Mouse (Mus musculus) lung, adult 2 months (tissue): ENCODE results near the gene 1700028J19Rik. TPM values are rescaled to one million over a fixed set of nuclear protein-coding genes. Genes with fewer than 3 reads are reported as not detected.
A peak's percentile ranks its signal among the peaks of the same experiment; 100 is the strongest.

Experiments
- DNase-seq: peaks from one replicate; pipeline ENCODE4 v3.0.0; 2022
- H3K4me1 ChIP-seq: fragments of 200-500 bp; 2 replicates; pipeline ENCODE4 v1.6.1; 2011; ENCODE audit warnings: low read length; ENCODE audit not compliant: control insufficient read depth, insufficient read depth
- H3K4me3 ChIP-seq: fragments of 200-500 bp; replicated peaks from 2 replicates; pipeline ENCODE3; 2011; ENCODE audit warnings: low read depth, mild to moderate bottlenecking, control low read depth, low read length; ENCODE audit errors: extremely low read depth
- CTCF ChIP-seq: fragments of 200-500 bp; IDR thresholded peaks from 2 replicates; pipeline ENCODE4 v1.5.1; 2011; ENCODE audit warnings: mild to moderate bottlenecking, low read length, control low read depth; ENCODE audit not compliant: insufficient read depth
- POLR2A ChIP-seq: fragments of 200-500 bp; IDR thresholded peaks from 2 replicates; pipeline ENCODE4 v1.6.1; 2011; ENCODE audit warnings: low read depth, mild to moderate bottlenecking, control low read depth, low read length, borderline replicate concordance; ENCODE audit errors: extremely low read depth
- WGBS: fragments of 180-500 bp; shearing (Covaris S2); methylation state at CpG from one replicate; pipeline ENCODE4 v1.1.7; 2018; 5-methylcytosine and 5-hydroxymethylcytosine counted together
- polyA plus RNA-seq: library from polyadenylated mRNA; depleted of rRNA; stranded (reverse); fragments of >200 nt; gene quantifications from 2 replicates; pipeline ENCODE4 v1.2.3, GENCODE M21; 2012

1700028J19Rik gene
- polyA plus RNA-seq, 1 experiment, result 1.1 TPM

DNA sequence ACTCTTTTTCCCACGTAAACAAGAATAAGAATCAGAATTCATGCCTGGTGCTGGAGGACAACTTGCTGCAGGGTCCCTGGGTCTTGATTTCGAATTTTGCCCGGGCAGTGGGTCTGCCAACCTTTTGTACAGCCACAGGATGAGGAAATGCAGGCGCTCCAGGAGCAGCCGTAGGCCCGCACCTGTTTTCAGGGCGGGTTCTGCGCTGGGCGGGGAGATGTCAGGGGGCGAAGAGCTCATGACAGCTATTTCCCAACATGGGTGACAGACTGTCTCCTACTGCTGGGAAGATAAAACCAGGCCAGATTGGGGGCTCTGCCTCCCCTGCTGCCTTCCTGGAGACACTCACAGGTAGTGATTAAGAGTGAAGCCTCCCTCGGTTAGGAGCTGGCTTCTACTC, 27.6 kb upstream of the 1700028J19Rik start:
- no peak overlapping the region for H3K4me3 ChIP-seq
- TF ChIP-seq CTCF, result no peak
- TF ChIP-seq POLR2A, result no peak
- WGBS, result 36% methylated on average over 11 of the region's 11 CpGs
- DNase-seq, result no peak
- H3K4me1 ChIP-seq, result no peaks in the 10 kb centered on the region

DNA sequence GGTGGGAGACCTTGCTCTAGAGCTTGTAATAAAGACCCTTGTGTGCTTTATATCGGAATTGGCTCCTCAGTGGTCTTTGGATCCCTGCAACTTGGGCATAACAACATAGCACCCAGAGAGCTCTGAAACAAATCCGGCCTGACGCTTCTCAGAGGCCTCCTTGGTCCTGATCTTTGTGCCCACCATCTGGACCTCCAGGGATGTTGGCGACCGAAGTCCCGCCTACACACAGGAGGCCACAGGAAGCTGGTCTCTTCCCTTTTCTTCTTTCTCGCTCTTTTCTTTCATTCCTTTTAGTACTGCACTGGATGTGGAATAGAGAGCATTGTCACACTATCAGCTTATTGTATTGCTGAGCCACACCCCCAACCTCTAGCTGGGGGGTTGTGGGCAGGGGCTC, 27.0 kb upstream of the 1700028J19Rik start:
- Histone ChIP-seq H3K4me3 (no peak overlapping the region), H3K4me1 (no peaks in the 10 kb centered on the region)
- no peak for DNase-seq
- WGBS, result 67% methylated on average over 7 of the region's 7 CpGs
- TF ChIP-seq POLR2A (no peak), CTCF (no peak)

DNA sequence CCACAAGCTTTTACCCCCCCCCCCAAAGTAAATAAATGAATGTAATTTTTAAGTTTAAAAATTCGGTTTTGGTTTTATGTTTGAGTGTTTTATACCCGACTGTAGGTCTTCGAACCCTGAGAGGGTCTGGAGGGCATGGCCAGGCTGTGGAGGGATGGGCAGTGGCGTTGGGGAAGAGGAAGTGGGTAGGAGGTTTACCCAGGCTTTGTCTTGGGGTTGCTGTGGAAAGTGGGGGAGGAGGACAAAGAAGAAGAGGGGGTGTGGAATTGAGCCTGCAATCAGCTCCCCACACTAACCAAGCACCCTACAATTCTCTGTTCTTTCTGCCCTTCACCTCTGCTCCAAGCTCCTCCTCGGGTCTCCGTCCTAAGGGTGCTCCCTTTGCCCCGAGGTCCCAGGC, 26.1 kb upstream of the 1700028J19Rik start:
- DNase-seq, result no peak
- 79% methylated on average over 7 of the region's 7 CpGs for WGBS
- H3K4me3 ChIP-seq, result no peak overlapping the region
- TF ChIP-seq CTCF (no peak), POLR2A (no peak)
- no peaks in the 10 kb centered on the region for H3K4me1 ChIP-seq

DNA sequence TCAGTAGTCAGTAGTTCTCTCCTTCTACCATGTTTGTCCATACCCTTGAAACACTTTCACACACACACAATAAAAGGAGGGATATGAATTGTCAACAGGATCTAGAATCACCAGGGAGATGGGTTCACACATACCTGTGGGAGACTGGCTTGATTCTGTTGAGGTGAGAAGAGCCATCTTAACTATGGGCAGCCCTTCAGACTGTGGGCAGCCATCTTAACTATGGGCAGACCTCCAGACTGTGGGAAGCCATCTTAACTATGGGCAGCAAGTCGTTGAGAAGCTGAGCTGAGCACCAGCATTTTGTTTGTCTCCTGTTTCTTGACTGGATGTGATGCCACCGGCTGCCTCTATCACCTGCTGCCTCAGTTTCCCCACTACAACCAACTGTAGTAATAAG, 24.8 kb upstream of the 1700028J19Rik start:
- H3K4me3 ChIP-seq, result no peak overlapping the region
- WGBS, result 68% methylated on average over 2 of the region's 2 CpGs
- TF ChIP-seq CTCF (no peak), POLR2A (no peak)
- no peak for DNase-seq
- H3K4me1 ChIP-seq, result no peaks in the 10 kb centered on the region

DNA sequence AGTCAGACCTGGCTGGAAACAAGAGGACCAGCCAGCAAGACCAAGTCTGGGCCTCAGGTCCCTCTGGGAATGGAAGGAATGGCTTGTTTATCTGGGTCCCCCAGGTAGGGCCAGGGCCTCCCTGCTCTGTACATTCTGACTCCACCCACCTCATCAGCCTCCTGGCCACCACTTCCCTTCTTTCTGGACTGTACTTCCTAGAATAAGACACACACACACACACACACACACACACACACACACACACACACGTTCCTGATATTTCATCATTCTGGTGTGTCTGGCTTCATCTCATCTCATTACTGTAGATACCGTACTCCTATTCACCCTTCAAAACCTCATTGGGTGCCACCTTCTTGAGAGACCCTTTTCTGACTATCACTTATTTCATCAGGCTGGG, 22.9 kb upstream of the 1700028J19Rik start:
- no peak for DNase-seq
- H3K4me3 ChIP-seq, result no peak overlapping the region
- no peak for TF ChIP-seq CTCF
- no peak for TF ChIP-seq POLR2A
- no peaks in the 10 kb centered on the region for H3K4me1 ChIP-seq
- 71% methylated on average over 2 of the region's 2 CpGs for WGBS

DNA sequence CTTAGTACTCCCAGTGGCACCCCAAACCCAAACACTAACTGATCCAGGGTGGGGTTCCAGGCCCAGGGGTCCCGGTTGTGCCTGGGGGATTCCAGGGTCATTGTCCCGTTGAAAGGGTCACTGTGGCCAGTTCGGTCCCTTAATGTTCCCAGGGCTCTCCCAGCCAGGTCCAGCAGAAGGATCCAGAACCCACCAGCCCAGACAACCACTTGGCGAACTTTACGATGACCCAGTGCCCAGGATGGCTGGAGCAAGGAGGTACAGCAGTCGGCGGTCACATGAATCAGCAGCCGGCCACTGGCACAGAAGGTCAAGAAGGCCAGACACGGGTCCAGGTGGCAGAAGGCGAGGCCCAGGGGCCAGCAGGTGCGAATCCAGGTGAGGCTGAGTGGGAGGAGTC, 21.6 kb upstream of the 1700028J19Rik start:
- no peak for DNase-seq
- TF ChIP-seq CTCF (no peak), POLR2A (no peak)
- Histone ChIP-seq H3K4me1 (no peaks in the 10 kb centered on the region), H3K4me3 (no peak overlapping the region)
- 71% methylated on average over 11 of the region's 11 CpGs for WGBS

DNA sequence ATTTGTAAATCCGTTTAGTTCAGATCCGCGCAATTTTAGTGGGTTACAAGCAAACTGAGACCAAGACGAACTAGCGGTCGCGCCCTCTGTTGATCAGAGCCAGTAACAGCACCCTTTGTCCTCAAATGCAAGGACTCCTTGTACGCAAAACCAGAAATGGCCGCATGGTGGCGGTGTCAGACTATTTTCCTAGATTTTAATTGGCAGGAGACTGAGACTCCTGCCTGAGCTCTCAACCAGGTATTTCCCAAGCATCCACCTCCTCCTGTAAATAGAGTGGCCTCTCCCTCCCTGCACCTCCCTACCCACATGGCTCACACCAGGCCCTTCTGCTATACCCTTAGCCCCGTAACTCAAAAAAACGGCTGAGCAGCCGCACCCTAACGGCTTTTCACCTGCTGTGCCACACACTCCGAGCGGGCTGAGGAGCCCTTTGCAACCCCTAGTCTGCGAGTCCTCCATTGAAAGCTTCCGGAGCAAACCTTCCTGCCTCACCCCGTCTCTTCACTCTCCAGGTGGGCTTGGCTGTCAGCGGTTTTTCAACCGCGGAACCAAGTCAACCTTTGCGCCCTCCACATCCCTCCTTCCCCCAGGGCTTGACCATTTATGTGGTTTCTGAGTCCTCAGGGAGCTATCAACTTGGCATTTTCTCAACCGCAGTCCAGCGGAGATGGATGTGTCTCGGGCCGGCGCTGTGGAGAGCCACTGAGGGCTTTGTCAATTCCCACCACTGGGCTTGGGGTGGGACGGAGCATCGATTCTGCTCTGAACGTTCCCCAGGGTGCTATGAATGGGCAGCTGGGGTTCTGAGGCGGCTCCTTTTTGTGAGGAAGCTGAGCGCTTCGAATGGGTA, 16.5 kb upstream of the 1700028J19Rik start:
- WGBS, result 4% methylated on average over 34 of the region's 34 CpGs
- Histone ChIP-seq H3K4me3 (no peak overlapping the region), H3K4me1 (no peaks in the 10 kb centered on the region)
- DNase-seq, result peak; percentile 97
- TF ChIP-seq CTCF (peak; percentile 97), POLR2A (no peak)

DNA sequence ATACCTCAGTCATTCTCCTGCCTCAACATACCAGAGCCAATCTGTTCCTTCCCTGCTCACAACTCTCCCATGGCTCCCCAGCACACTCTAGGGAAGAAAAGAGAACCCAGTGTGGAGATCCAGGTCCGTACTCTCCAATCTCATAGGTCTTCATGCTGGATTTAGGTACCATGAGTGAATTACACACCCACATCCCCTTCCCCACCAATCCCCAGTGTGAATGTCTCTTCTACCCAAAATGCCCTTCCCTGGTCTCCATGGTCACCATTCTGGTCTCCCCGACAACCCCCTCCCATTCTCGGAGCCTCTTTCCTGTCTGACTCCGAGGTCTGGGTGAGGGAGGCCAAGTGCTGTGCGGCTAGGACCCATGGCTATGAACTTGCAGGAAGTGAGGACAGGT, 14.7 kb upstream of the 1700028J19Rik start, which contains the start of gene Gm15517:
Gene Gm15517, plus strand, starts transcription at position 301 of the 400 bp plus-strand sequence.
- 59% methylated on average over 5 of the region's 5 CpGs for WGBS
- Histone ChIP-seq H3K4me1 (no peaks in the 10 kb centered on the region), H3K4me3 (no peak within 1 kb of the TSS)
- DNase-seq, result no peak
- TF ChIP-seq POLR2A (no peak), CTCF (no peak)

DNA sequence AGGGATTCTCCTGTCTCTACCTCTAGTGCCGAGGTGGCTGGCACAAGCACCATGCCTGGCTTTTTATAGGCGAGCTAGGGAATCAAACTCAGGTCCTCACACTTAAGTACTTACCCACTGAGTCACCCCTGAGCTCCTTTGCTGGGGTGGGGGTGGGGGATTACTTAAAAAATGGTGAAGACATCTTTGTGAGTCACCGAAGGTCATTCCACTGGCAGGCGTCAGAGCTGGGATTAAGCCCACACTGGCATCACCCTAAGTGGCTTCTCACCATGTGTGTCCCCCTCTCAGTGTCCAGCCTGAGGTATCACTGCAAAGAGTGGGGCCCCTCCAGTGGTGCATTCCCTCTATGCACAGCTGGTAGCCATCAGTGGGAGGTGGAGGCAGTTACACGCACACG, 13.9 kb upstream of the 1700028J19Rik start:
- Histone ChIP-seq H3K4me1 (no peaks in the 10 kb centered on the region), H3K4me3 (no peak overlapping the region)
- WGBS, result 71% methylated on average over 6 of the region's 6 CpGs
- TF ChIP-seq POLR2A (no peak), CTCF (no peak)
- DNase-seq, result no peak

DNA sequence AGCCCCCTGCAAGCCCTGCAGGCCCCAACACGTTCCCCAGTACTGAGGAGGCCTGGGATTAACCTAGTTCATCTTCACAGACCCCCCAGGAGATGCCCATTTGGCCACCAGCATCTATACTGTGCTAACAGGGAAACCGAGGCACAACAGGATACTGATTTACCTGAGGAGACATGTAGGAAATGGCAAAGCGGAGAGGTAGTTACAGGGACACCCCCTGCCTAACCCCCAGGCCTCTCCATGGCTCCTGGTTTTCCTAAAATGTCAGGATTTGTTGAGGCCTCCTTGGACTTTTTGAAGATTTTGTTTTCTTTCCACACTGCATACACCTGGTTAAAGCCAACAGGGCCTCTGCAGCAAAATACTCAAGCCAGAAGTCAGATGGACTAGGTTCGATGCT, 10.8 kb upstream of the 1700028J19Rik start, which contains the start of gene Acp4:
Gene Acp4, minus strand, starts transcription at position 101 of the 400 bp plus-strand sequence.
- Histone ChIP-seq H3K4me1 (no peaks in the 10 kb centered on the region), H3K4me3 (no peak within 1 kb of the TSS)
- DNase-seq, result no peak
- TF ChIP-seq CTCF, result no peak
- TF ChIP-seq POLR2A, result no peak
- 71% methylated on average over 4 of the region's 4 CpGs for WGBS

DNA sequence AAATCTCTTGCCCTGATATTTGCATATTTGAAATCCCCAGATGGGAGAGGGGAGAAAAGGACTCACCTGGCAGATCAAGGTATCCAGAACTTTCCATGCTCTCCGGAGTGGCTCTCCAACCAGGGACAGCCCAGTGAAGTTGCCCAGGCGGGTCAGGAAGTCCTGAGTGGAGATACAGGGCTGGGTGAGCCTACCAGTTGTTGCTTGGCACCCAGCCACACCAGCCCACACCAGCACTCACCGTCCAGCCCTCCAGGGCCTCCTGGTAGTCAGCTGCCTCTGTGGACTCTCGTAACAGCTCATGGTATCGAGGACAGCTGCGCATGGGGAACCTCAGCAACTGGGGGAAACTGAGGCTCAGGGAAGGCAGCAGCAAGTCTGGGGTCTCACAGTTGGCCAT, 8.4 kb upstream of the 1700028J19Rik start:
- H3K4me1 ChIP-seq, result no peaks in the 10 kb centered on the region
- TF ChIP-seq CTCF (no peak), POLR2A (no peak)
- no peak overlapping the region for H3K4me3 ChIP-seq
- WGBS, result 55% methylated on average over 6 of the region's 6 CpGs
- no peak for DNase-seq
